Mouse (Mus musculus): ENCODE results near the gene Fat3. TPM values are rescaled to one million over a fixed set of nuclear protein-coding genes. Genes with fewer than 3 reads are reported as not detected.

The Fat3 gene
- total RNA-seq, 2 experiments from 2014 or later, result 56.2 to 74.4 TPM

GRCm38 (mm10) chr9:16439941-16440340, 61.1 kb downstream of the Fat3 start:
- DNase-seq (ENCODE audit: low spot score in 2 of 2), result no peak

- DNase-seq (ENCODE audit: low spot score in 2 of 2), result no peak
These were observed 63.3 kb downstream of the Fat3 start for GRCm38 (mm10) chr9:16437805-16438204.

- no peak for DNase-seq (ENCODE audit: low spot score in 2 of 2)
These were observed 72.5 kb downstream of the Fat3 start for GRCm38 (mm10) chr9:16428589-16428988.

GRCm38 (mm10) chr9:16422707-16423106, 78.4 kb downstream of the Fat3 start:
- no peak for DNase-seq (ENCODE audit: low spot score in 2 of 2)

GRCm38 (mm10) chr9:16402815-16403214, 98.3 kb downstream of the Fat3 start:
- no peak for DNase-seq (ENCODE audit: low spot score in 2 of 2)

- no peak for DNase-seq (ENCODE audit: low spot score in 2 of 2)
These were observed 102.1 kb downstream of the Fat3 start for GRCm38 (mm10) chr9:16398734-16399686.

GRCm38 (mm10) chr9:16389141-16389540, 111.9 kb downstream of the Fat3 start:
- DNase-seq (ENCODE audit: low spot score in 2 of 2), result no peak

GRCm38 (mm10) chr9:16387527-16387926, 113.6 kb downstream of the Fat3 start:
- DNase-seq (ENCODE audit: low spot score in 2 of 2), result no peak

- DNase-seq (ENCODE audit: low spot score in 2 of 2), result no peak
These were observed 137.4 kb downstream of the Fat3 start for GRCm38 (mm10) chr9:16363713-16364112.

GRCm38 (mm10) chr9:16361811-16362210, 139.3 kb downstream of the Fat3 start:
- no peak for DNase-seq (ENCODE audit: low spot score in 2 of 2)

GRCm38 (mm10) chr9:16356636-16357035, 144.4 kb downstream of the Fat3 start:
- DNase-seq (ENCODE audit: low spot score in 2 of 2), result no peak

GRCm38 (mm10) chr9:16354906-16355305, 146.2 kb downstream of the Fat3 start:
- no peak for DNase-seq (ENCODE audit: low spot score in 2 of 2)

- DNase-seq (ENCODE audit: low spot score in 2 of 2), result no peak
These were observed 147.9 kb downstream of the Fat3 start for GRCm38 (mm10) chr9:16353049-16353724.

GRCm38 (mm10) chr9:16352486-16353048, 148.5 kb downstream of the Fat3 start:
- no peak for DNase-seq (ENCODE audit: low spot score in 2 of 2)

GRCm38 (mm10) chr9:16344902-16345855, 155.9 kb downstream of the Fat3 start:
- peak; percentile 20 to 36 for DNase-seq (ENCODE audit: low spot score in 2 of 2)

GRCm38 (mm10) chr9:16343191-16343590, 157.9 kb downstream of the Fat3 start:
- no peak for DNase-seq (ENCODE audit: low spot score in 2 of 2)

GRCm38 (mm10) chr9:16342577-16342976, 158.5 kb downstream of the Fat3 start:
- DNase-seq (ENCODE audit: low spot score in 2 of 2), result no peak

- no peak for DNase-seq (ENCODE audit: low spot score in 2 of 2)
These were observed 170.6 kb downstream of the Fat3 start for GRCm38 (mm10) chr9:16330290-16330984.

GRCm38 (mm10) chr9:16318957-16319356, 182.1 kb downstream of the Fat3 start:
- DNase-seq (ENCODE audit: low spot score in 2 of 2), result no peak

- DNase-seq (ENCODE audit: low spot score in 2 of 2), result no peak
These were observed 188.4 kb downstream of the Fat3 start for GRCm38 (mm10) chr9:16312599-16313197.

Measured in left cerebral cortex, adult 18-20 months (tissue).